Mouse (Mus musculus) gastrocnemius, adult 8-10 months (tissue): Measurements from ENCODE around the gene Zbtb25. TPM values are rescaled to one million over a fixed set of nuclear protein-coding genes. Genes with fewer than 3 reads are reported as not detected.

Experiments used
- DNase-seq, 2 experiments: peaks; one replicate each; pipeline ENCODE4 v3.0.0; 2022; ENCODE audit warnings: low spot score in 2 of 2
- total RNA-seq, 4 experiments: library from RNA; stranded (reverse); gene quantifications; 2 replicates each; pipeline ENCODE4 v1.2.4; 2022

The Zbtb25 gene
- total RNA-seq, 4 experiments from 2014 or later, result 6.7 to 8.9 (median 8.4) TPM

GRCm38 (mm10) chr12:76377059-76377458 is 7.7 kb upstream of the Zbtb25 start:
- no peak for DNase-seq

DNA sequence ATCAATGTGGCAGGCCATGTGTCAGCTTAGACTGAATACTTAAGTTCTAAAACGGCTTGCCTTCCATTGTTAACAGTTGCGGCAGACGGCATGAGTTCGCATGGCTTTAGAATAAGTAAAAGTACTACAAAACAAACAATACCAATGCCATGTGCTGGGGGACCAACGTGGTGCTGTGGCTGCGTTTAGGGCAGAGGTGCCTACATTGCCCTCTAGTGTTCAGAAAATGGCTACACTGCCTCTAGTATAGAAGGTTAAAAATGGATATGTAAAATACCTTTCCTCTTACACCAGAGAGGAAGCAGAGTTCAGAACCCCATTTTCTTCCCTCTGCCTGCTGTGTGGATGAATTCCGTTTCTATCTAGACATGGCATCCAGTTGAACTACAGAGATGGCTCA is 7.2 kb upstream of the Zbtb25 start:
- no peak for DNase-seq

DNA sequence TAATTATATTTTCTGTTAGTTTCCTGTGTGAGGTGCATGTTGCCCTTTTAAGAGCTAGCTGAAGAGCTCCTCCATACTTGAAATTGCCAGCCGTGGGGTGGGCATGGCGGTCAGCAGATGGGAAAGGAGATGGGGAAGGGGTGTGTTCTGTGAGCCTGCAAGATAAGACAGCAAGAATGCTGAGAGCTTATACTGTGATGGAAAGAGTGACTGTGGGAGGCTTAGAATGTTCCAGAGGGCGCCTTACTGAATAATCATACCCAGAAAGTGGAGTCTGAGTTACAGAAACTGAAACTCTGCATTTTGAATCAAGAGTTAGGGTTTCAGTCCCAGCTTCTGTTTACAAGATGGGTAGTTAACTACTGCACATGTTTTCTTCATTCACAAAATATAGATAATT is 6.1 kb upstream of the Zbtb25 start:
- DNase-seq, result no peak

DNA sequence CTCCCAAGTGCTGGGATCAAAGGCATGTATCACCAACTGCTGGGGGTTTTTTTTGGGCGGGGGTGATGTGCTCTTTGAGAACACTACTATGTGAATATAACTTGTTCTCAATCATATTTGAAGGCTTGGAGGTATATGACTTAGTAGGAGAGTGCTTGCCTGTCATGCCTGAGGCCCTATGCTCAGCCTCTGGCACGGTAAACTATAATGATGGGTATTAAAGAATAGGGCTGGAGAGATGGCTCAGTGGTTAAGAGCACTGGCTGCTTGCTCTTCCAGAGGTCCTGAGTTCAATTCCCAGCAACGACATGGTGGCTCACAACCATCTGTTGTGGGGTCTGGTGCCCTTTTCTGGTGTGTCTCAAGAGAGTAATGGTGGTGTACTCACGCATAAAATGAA is 5.5 kb upstream of the Zbtb25 start:
- no peak for DNase-seq

- DNase-seq, result no peak
These were observed 4.6 kb upstream of the Zbtb25 start for GRCm38 (mm10) chr12:76373991-76374390.

DNA sequence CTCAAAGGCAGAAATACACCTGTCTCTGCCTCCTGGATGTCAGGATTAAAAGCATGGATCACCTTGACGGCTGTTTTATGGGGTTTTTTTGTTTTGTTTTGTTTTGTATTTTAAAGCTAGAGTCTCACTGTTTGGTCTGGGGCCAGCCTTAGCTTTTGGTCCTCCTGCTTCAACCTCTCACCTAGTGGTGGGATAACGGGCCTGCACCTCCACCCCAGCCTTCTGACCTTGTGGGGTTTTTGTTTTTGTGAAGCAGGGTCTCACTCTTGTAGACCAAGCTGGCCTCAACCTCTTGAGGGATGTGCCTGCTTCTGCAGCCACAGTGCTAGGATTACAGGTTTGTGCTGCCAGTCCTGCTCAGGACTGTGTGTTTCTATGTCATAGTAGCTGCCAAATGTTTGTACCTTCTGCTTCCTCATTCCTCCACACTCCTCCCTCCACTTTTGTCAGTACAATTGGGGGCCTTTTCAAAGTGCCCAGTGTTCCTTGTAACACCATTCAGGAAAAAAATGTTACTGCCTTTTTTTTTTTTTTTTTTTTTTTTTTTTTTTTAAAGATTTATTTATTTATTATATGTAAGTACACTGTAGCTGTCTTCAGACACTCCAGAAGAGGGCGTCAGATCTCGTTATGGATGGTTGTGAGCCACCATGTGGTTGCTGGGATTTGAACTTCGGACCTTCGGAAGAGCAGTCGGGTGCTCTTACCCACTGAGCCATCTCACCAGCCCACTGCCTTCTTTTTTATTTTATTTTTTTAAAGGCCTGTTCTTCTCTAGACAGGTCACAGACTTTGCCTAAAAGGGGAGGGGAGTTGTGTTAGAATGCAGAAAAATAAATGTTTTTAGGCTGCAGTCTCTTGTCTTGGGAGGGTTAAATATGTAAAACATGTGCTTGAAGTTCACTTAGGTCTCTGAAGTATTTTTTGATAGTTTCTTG is 3.7 kb upstream of the Zbtb25 start:
- DNase-seq, result no peak

GRCm38 (mm10) chr12:76372046-76372445 is 2.6 kb upstream of the Zbtb25 start:
- DNase-seq, result no peak

DNA sequence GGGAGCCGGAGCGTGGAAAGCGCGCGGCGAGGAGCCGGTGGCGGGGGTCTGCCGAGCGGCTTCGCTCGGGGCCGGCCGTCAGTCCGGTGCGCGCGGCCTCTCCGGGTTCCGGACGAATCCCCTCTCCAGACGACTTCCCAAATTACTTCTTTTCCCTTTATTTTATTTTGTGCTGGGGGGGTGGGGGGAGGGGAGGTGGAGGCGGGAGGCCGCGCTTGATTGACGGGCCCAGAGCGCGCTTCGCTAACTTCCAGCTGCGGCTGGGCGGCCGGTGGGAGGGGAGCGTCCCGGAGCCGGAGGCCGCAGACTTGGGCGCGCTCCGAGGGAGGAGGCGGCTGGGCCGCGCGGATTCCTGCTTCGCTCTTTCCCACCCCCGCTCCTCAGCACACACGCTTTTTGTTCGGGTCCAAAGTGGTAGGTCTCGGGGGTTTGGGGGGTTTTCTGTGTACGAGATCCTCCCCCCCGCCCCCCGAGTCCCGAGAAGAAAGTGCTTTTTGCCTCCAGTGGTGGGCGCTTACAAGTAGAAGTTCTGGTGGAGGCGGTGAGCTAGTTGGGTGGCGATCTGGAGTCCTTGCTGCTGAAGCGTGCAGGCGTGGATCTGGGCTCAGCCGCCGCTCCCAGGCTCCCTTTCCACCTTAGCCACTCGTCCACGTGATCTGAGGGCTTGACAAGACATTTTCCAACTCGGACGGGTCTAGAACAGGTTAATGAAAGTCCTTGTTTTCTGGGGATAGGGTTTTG is 1.6 kb upstream of the Zbtb25 start:
- peak; percentile 63 to 68 for DNase-seq

GRCm38 (mm10) chr12:76369978-76370830 is 802 bp upstream of the Zbtb25 start, which contains the start of gene Zbtb1:
Zbtb1 (plus strand) TSS chr12:76370266.
- peak; percentile 56 to 75 for DNase-seq

DNA sequence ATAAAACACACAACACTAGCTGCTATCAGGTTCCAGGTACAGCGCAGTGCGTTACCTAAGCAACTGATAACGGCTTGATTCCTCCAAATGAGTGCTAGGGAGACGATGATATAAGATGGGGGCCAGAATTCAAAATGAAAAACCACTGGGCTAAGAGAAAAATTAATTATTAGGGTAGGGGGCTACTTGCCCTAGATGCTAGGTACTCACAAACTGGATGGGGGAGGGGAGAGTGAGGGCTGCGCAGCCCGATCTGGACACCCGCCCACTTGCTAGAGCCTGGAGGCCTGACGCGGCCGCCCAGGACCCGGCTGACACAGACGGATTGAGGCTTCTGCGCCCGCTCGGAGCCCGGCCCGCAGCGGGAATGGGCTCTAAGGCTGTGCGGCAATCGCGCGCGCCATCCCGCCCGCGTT is 604 bp downstream of the Zbtb25 start:
- DNase-seq, result no peak

DNA sequence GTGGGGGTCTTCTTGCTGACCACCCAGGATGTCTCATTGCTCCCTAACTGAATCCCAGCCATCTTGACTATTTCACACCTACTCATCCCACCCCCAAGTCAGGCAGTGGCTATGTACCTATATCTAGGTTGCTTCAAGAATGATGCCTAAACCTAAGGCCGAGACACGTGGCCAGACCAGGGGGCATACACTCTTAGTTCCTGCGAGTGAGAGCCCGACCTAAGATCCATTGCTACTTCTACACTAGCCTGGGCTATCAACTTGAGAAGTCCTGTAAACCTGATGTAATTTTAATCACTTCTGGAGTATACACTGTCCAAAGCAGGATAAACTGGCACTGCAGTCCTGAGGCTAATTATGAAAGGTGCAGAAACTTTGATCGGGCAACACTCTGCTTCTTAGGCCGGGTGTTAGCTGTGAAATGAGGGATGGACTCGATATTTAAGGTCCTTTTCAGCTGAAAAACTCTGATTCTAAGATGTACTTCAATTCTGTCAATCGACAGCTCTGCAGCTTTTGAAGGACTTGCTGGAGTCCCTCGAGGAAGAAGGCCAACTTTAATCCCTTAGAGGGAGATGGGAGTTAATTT is 1.1 kb downstream of the Zbtb25 start:
- DNase-seq, result no peak

DNA sequence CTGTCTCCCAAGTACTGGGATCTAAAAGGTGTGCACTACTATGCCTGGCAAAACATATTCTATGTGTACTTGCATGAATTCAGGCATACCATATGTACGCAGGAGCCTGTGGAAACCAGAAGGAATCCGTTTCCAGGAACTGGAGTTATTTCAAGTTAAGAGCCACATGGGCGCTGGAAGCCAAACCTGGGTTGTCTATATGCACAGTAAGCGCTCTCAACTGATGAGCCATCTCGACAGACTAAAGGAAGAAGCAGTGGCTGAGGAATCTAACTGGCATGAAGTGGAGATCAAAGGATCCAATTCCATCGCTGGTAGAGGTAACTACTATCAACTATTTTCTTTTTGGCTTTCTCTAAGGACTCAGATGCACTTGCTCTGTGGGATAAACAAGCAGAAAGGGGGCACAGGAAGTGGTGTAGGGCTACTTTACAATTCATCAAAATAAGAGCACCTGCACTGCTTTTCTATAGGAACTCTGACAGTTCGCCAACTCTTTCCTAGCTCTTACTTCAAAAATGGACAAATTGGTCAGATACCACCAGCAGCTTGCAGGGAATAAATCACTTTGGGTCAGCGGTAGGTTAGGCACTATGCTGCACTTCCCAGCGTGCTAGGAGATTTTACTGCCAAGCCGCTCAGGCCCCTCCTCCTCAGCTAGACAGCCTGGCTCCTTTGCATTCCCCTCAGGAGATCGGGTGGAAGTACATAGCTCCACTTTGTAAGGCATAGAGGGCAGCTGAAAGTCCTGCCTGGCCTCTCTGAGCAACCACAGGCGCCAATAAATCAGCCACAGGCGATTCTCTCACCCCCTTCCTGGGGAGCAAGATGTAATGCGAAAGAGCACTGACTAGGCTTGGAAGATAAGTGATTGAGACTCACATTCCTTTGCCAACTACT is 2.1 kb downstream of the Zbtb25 start:
- no peak for DNase-seq

DNA sequence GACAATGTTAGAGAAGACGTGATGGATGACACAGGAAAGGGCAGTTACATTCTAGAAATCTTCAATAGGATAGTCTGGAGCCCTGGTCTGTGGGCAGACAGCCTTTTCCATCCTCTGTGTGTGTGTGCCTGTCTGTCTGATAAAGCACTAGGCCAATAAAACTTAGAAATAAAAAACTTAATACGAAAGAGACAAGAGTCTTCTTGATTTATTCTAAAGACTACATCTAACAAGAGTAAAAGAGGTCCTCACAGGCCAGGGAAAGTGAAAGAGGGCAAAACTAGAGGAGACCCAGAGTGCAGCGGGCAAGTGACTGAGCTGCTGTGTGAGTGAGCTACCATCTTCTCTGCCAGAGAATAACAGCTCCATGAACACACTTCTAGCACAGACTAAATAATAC is 3.1 kb downstream of the Zbtb25 start:
- DNase-seq, result no peak

GRCm38 (mm10) chr12:76362303-76362676 is 7.1 kb downstream of the Zbtb25 start:
- no peak for DNase-seq

DNA sequence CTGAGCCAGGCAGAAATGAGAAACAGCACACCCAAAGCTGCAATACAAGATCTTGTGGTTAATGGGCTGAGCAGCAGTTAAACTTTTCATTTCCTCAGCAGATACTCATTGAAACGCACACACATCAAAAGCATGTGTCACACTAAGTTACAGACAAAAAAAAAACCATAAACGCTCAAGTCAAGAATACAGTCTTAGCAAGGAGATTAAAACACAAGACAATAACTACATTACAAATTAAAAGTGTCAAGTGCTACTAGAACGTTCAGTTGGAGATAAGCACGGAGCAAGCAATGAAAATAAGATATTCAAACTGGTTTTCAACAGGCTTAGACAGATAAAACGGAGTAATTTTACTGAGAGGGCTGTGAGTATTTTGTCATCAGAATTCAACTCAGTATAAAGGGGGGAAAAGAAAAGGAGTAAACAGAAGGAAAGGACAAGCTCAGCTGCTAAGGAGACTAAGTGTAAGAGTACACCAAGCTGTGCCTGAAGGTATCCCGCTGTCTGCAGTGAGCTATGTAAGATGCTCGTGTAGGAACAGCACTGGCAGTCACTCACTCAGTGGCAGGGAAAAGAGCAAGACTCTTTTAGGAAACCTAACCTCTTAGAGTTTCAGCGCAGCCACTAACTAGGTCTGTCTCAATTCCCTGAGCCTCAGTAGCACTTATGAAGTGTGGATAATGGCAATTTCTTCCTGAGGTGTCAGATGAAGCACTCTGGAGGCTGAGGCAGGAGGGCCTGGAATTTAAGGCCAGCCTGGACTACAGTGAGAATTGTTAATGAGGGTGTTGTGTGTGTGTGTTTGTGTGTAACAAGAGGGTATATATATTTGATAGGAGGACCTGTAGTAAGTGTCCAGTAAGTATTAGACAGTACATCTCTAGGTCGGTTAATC is 7.7 kb downstream of the Zbtb25 start:
- DNase-seq, result no peak

DNA sequence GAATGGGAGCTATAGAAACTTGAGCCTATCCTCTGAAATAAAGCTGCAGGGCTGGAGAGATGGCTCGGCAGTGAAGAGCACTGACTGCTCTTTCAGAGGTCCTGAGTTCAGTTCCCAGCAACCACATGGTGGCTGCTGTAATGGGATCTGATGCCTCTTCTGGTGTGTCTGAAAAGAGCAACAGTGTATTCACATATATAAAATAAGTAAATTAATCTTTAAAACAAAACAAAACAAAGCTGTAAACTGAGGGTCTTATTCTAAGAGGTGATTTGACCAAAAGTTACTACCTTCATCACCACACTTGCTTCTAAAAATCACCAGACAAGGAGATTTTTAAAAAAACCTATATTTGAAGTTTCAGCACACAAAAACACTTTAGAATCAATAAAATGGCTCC is 8.5 kb downstream of the Zbtb25 start:
- DNase-seq, result no peak

DNA sequence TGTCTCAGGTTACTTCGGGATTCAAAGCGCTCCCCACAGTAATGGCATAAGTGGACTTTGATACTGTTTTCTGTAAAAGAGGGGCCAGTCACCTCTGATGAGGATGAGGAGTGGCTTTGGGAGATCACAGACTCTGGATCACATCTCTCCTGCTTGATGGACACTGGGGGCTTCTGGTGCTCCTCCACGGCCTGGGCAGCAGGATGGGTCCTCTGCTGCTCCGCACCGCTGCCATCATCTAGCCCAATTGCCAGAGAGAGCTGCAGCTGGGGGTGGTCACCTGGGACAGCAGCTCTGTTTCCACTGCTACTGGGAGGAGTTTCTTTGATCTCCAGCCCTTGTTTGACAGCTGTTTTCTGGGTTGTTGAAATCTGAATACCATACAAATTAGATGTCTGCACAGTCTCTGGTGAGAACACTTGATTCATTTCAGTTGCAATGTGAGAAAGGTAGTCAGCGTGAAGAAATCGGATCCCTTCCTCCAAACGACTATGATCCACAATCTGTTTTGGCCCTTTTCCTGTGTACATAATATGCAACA is 19.7 kb downstream of the Zbtb25 start:
- DNase-seq, result no peak

DNA sequence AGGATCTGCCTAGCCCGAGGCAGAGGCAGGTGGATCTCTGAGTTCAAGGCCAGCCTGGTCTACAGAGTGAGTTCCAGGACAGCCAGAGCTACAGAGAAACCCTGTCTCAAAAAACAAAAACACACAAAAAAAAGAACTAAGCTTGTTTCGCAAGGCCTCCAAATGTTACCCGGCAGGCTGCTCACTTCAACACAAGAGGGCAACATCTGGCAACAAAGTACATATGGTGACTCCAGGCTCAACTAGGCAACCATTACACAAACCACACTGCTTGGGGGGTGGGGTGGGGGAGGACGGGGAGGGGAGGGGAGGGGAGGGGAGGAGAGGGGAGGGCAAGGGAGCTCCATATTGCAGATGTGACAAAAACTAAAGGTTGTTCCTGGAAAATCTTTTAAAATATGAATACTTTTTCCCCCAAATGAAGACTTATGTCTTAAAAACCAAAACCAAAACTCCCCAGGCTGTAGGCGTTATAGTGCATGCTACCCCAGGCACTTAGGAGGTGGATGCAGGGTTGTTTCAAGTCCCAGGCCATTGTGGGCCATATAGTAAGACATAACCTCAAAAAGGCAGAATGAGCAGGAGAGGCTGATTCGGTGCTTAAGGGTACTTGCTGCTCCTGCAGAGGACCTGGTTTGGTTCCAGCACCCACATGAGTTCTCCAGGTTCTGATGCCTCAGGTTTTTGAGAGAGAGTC is 23.5 kb downstream of the Zbtb25 start:
- no peak for DNase-seq
